Mouse (Mus musculus) myocyte (in vitro differentiated cells): ENCODE measurements around the gene Ccdc183.

Source experiments
- E2F4 ChIP-seq: IDR thresholded peaks from one replicate; pipeline ENCODE4 v1.6.1; 2011; ENCODE audit warnings: mild to moderate bottlenecking, control low read depth, moderate library complexity; ENCODE audit not compliant: insufficient read depth
- MYOG ChIP-seq, 3 experiments: IDR thresholded peaks; one replicate each; pipeline ENCODE4 v1.6.1; 2011; ENCODE audit warnings: control low read depth in 2 of 3, low read depth in 2 of 3, mild to moderate bottlenecking in 2 of 3; ENCODE audit not compliant: insufficient read length in 2 of 3, control insufficient read depth in 1 of 3, insufficient read depth in 1 of 3
- POLR2A ChIP-seq: IDR thresholded peaks from one replicate; pipeline ENCODE4 v1.6.1; 2011; ENCODE audit warnings: low read depth, mild to moderate bottlenecking, control low read depth, moderate library complexity; ENCODE audit not compliant: insufficient read length
- POLR2AphosphoS2 ChIP-seq: IDR thresholded peaks from one replicate; pipeline ENCODE4 v1.6.1; 2011; ENCODE audit warnings: low read depth, control low read depth; ENCODE audit not compliant: insufficient read length

- peak; percentile 98 for TF ChIP-seq POLR2A
- peak in 2 of 3 experiments; percentile 4 to 22 for TF ChIP-seq MYOG (IDR thresholded peaks at IDR 0.05; ENCODE audit: control insufficient read depth in 1 of 3, insufficient read depth in 1 of 3, insufficient read length in 2 of 3, low read depth in 2 of 3)
- peak; percentile 91 for TF ChIP-seq POLR2AphosphoS2
- TF ChIP-seq E2F4 = peak; percentile 5
Measured at GRCm38 (mm10) chr2:25607761-25608622, 9.5 kb downstream of the Ccdc183 start, which contains the start of gene Rabl6.
